Mouse (Mus musculus): Measurements from ENCODE around the gene Tex29. TPM values are rescaled to one million over a fixed set of nuclear protein-coding genes. Genes with fewer than 3 reads are reported as not detected.

The Tex29 gene
- 0.39 TPM for polyA plus RNA-seq (2017; shearing (Covaris generic))

DNA sequence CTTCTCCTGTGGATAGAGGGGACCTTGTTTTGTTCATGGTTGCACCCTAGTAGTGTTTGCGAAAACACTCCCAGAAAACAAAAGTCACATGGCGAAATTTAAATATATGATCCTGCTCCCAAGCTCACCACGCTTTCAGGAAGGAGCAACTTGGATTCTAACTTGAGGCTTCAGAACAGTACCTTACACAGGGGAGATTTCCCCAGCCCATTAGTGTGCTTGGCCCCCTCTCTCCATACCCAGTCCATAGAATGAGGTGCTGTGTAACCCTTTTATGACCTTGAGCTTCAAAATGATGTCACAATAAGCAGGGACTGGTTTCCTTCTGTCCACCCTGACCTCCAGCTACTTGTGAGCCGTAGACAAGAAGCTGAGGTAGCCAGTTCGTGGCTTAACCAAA lies at the start of gene Tex29:
Gene Tex29, plus strand, starts transcription at position 301 of the 400 bp plus-strand sequence.

Other genes starting within 250 kb of the Tex29 start
- 116 TPM for gene Ankrd10, start 204.7 kb upstream of the Tex29 start, polyA plus RNA-seq (2017; shearing (Covaris generic))
- not detected for gene 1700016D06Rik, start 139.4 kb upstream of the Tex29 start, polyA plus RNA-seq (2017; shearing (Covaris generic))
- 19.4 TPM for gene Arhgef7, start 112.8 kb upstream of the Tex29 start, polyA plus RNA-seq (2017; shearing (Covaris generic))